Mouse (Mus musculus) MEL (cell line): ENCODE data around the gene Matn3. TPM values are rescaled to one million over a fixed set of nuclear protein-coding genes. Genes with fewer than 3 reads are reported as not detected.

Experiments used
- DNase-seq: peaks from one replicate; pipeline ENCODE4 v3.0.0; 2011; ENCODE audit warnings: low read depth, low spot score
- H3K27ac ChIP-seq: 2 replicates; pipeline ENCODE4 v1.5.1; 2012; ENCODE audit warnings: low read depth, mild to moderate bottlenecking, control low read depth, low read length, moderate library complexity; ENCODE audit not compliant: control insufficient read depth
- H3K27me3 ChIP-seq, 2 experiments: fragments of 150-350 bp in 1 of 2; sonication (generic) in 1 of 2; 2 replicates each; pipeline ENCODE4 v1.6.1; 2012; ENCODE audit warnings: low read length in 2 of 2, mild to moderate bottlenecking in 2 of 2, improper control_type of control experiment in 1 of 2, moderate library complexity in 1 of 2; ENCODE audit not compliant: insufficient read depth in 2 of 2, control insufficient read depth in 1 of 2
- H3K36me3 ChIP-seq, 2 experiments: 2 replicates each; pipeline ENCODE4 v1.6.1; 2012 to 2014; ENCODE audit warnings: low read length in 2 of 2, improper control_type of control experiment in 1 of 2, inconsistent platforms in 1 of 2, mild to moderate bottlenecking in 1 of 2; ENCODE audit not compliant: insufficient read depth in 2 of 2, control insufficient read depth in 1 of 2
- H3K4me1 ChIP-seq, 2 experiments: fragments of 150-350 bp in 1 of 2; sonication (generic) in 1 of 2; 2 replicates each; pipeline ENCODE4 v1.6.1; 2012; ENCODE audit warnings: low read length in 2 of 2, improper control_type of control experiment in 1 of 2, mild to moderate bottlenecking in 1 of 2; ENCODE audit not compliant: insufficient read depth in 2 of 2, control insufficient read depth in 1 of 2
- H3K4me3 ChIP-seq, 2 experiments: fragments of 150-350 bp in 1 of 2; sonication (generic) in 1 of 2; 2 replicates each; pipeline ENCODE4 v1.5.1; 2012; ENCODE audit warnings: low read depth in 2 of 2, low read length in 2 of 2, mild to moderate bottlenecking in 2 of 2, moderate library complexity in 2 of 2, control low read depth in 1 of 2, improper control_type of control experiment in 1 of 2; ENCODE audit not compliant: control insufficient read depth in 1 of 2, insufficient read depth in 1 of 2
- H3K79me2 ChIP-seq: 2 replicates; pipeline ENCODE4 v1.6.1; 2012; ENCODE audit warnings: mild to moderate bottlenecking, low read length, moderate library complexity; ENCODE audit not compliant: control insufficient read depth, poor library complexity, insufficient read depth
- H3K9ac ChIP-seq: 2 replicates; pipeline ENCODE4 v1.6.1; 2012; ENCODE audit warnings: low read depth, mild to moderate bottlenecking, control low read depth, low read length, moderate library complexity; ENCODE audit not compliant: control insufficient read depth, poor library complexity, severe bottlenecking
- H3K9me3 ChIP-seq: fragments of 150-350 bp; sonication (generic); replicated peaks from 2 replicates; pipeline ENCODE4 v1.6.1; 2012; ENCODE audit warnings: mild to moderate bottlenecking, low read length, improper control_type of control experiment, moderate library complexity; ENCODE audit not compliant: insufficient read depth
- BHLHE40 ChIP-seq: IDR thresholded peaks from 2 replicates; pipeline ENCODE4 v1.6.1; 2012; ENCODE audit warnings: low read depth, mild to moderate bottlenecking, inconsistent platforms, low read length, improper control_type of control experiment, borderline replicate concordance
- CHD1 ChIP-seq: IDR thresholded peaks from 2 replicates; pipeline ENCODE4 v1.6.1; 2012; ENCODE audit warnings: low read depth, mild to moderate bottlenecking, inconsistent platforms, low read length, improper control_type of control experiment
- CTCF ChIP-seq, 3 experiments: IDR thresholded peaks in 2 of 3; conservative IDR thresholded peaks in 1 of 3; 2 replicates each; pipeline ENCODE4 v1.5.1; 2011 to 2012; ENCODE audit warnings: low read length in 3 of 3, low read depth in 2 of 3, mild to moderate bottlenecking in 2 of 3, improper control_type of control experiment in 1 of 3, inconsistent platforms in 1 of 3, mixed read lengths in 1 of 3, moderate library complexity in 1 of 3; ENCODE audit not compliant: control insufficient read depth in 1 of 3, insufficient read depth in 1 of 3, poor library complexity in 1 of 3, severe bottlenecking in 1 of 3
- E2F4 ChIP-seq: IDR thresholded peaks from 2 replicates; pipeline ENCODE4 v1.6.1; 2011; ENCODE audit warnings: low read depth, low read length, improper control_type of control experiment, borderline replicate concordance
- ELF1 ChIP-seq: IDR thresholded peaks from 2 replicates; pipeline ENCODE4 v1.6.1; 2014; ENCODE audit warnings: low read depth, mild to moderate bottlenecking, inconsistent platforms, low read length, improper control_type of control experiment, moderate library complexity
- EP300 ChIP-seq, 2 experiments: IDR thresholded peaks; 2 replicates each; pipeline ENCODE4 v1.6.1; 2011; ENCODE audit warnings: improper control_type of control experiment in 2 of 2, low read length in 2 of 2, low read depth in 1 of 2, mild to moderate bottlenecking in 1 of 2
- ETS1 ChIP-seq: IDR thresholded peaks from 2 replicates; pipeline ENCODE4 v1.6.1; 2012; ENCODE audit warnings: low read depth, mild to moderate bottlenecking, inconsistent platforms, low read length, improper control_type of control experiment, moderate library complexity
- GABPA ChIP-seq: IDR thresholded peaks from 2 replicates; pipeline ENCODE4 v1.6.1; 2012; ENCODE audit warnings: low read depth, mild to moderate bottlenecking, inconsistent platforms, low read length, improper control_type of control experiment, moderate library complexity
- MAFK ChIP-seq: IDR thresholded peaks from 2 replicates; pipeline ENCODE4 v1.6.1; 2011; ENCODE audit warnings: low read depth, mild to moderate bottlenecking, low read length, improper control_type of control experiment, borderline replicate concordance
- MAX ChIP-seq: IDR thresholded peaks from 2 replicates; pipeline ENCODE4 v1.6.1; 2011; ENCODE audit warnings: low read length, improper control_type of control experiment
- MAZ ChIP-seq: IDR thresholded peaks from 2 replicates; pipeline ENCODE4 v1.6.1; 2012; ENCODE audit warnings: low read depth, mild to moderate bottlenecking, inconsistent platforms, low read length, improper control_type of control experiment
- MYB ChIP-seq: IDR thresholded peaks from 2 replicates; pipeline ENCODE4 v1.6.1; 2011; ENCODE audit warnings: mild to moderate bottlenecking, low read depth, low read length, improper control_type of control experiment
- NRF1 ChIP-seq: IDR thresholded peaks from 2 replicates; pipeline ENCODE4 v1.6.1; 2014; ENCODE audit warnings: low read depth, mild to moderate bottlenecking, inconsistent platforms, low read length, improper control_type of control experiment, moderate library complexity; ENCODE audit not compliant: poor library complexity, insufficient read depth, severe bottlenecking
- POLR2AphosphoS5 ChIP-seq: IDR thresholded peaks from 2 replicates; pipeline ENCODE4 v1.6.1; 2012; ENCODE audit warnings: low read depth, borderline replicate concordance, mild to moderate bottlenecking, inconsistent platforms, low read length, moderate library complexity, mixed read lengths
- TBP ChIP-seq: IDR thresholded peaks from 2 replicates; pipeline ENCODE4 v1.8.0; 2011; ENCODE audit warnings: low read depth, low read length, improper control_type of control experiment
- TCF12 ChIP-seq: IDR thresholded peaks from 2 replicates; pipeline ENCODE4 v1.6.1; 2014; ENCODE audit warnings: low read depth, mild to moderate bottlenecking, inconsistent platforms, low read length, improper control_type of control experiment, moderate library complexity
- UBTF ChIP-seq: IDR thresholded peaks from 2 replicates; pipeline ENCODE4 v1.6.1; 2012; ENCODE audit warnings: low read depth, mild to moderate bottlenecking, inconsistent platforms, low read length, improper control_type of control experiment, moderate library complexity, borderline replicate concordance; ENCODE audit not compliant: insufficient read depth
- ZC3H11A ChIP-seq: IDR thresholded peaks from 2 replicates; pipeline ENCODE4 v1.6.1; 2012; ENCODE audit warnings: low read depth, mild to moderate bottlenecking, inconsistent platforms, low read length, improper control_type of control experiment
- ZKSCAN1 ChIP-seq: IDR thresholded peaks from 2 replicates; pipeline ENCODE4 v1.6.1; 2012; ENCODE audit warnings: low read depth, mild to moderate bottlenecking, inconsistent platforms, low read length, improper control_type of control experiment, moderate library complexity
- ZNF384 ChIP-seq: IDR thresholded peaks from 2 replicates; pipeline ENCODE4 v1.6.1; 2012; ENCODE audit warnings: low read depth, mild to moderate bottlenecking, inconsistent platforms, low read length, improper control_type of control experiment
- polyA plus RNA-seq, 2 experiments: library from polyadenylated mRNA; stranded (reverse) in 1 of 2; unstranded in 1 of 2; fragments of >175 nt in 1 of 2; fragments of >200 nt in 1 of 2; gene quantifications; 2 replicates each; pipeline versions ENCODE4 v1.2.1 to v1.2.4; 2012; ENCODE audit warnings: low replicate concordance in 2 of 2, low read depth in 1 of 2; ENCODE audit not compliant: insufficient read length in 2 of 2, insufficient read depth in 1 of 2, missing spikeins in 1 of 2
- total RNA-seq: library from RNA; depleted of rRNA; stranded (reverse); fragments of 300-350 nt; gene quantifications from 2 replicates; pipeline ENCODE4 v1.2.3, GENCODE M21; 2012

Gene Matn3
- total and polyA plus RNA-seq, 3 experiments = not detected

GRCm38 (mm10) chr12:8953136-8953535 lies 5.4 kb downstream of the Matn3 start:
- Histone ChIP-seq H3K79me2 (no peaks in the 10 kb centered on the region), H3K4me1 (no peaks in the 10 kb centered on the region)
- no peak for TF ChIP-seq ELF1
- no peak for TF ChIP-seq MAX
- TF ChIP-seq EP300 (IDR thresholded peaks at IDR 0.05; ENCODE audit: low read depth in 1 of 2, low read length in 2 of 2) = no peak
- TF ChIP-seq ZNF384 = no peak
- TF ChIP-seq MAZ = no peak
- no peak for TF ChIP-seq BHLHE40
- TF ChIP-seq NRF1 = no peak
- TF ChIP-seq CTCF (IDR thresholded peaks at IDR 0.05 in 2 of 3, conservative IDR thresholded peaks at IDR 0.05 in 1 of 3; ENCODE audit: control insufficient read depth in 1 of 3, insufficient read depth in 1 of 3, low read depth in 2 of 3, low read length in 3 of 3, poor library complexity in 1 of 3, severe bottlenecking in 1 of 3) = no peak
- TF ChIP-seq MAFK = no peak
- TF ChIP-seq E2F4 = no peak
- no peak for TF ChIP-seq MYB
- TF ChIP-seq TCF12 = no peak
- TF ChIP-seq TBP = no peak
- TF ChIP-seq ETS1 = no peak
- TF ChIP-seq POLR2AphosphoS5 = no peak
- TF ChIP-seq GABPA = no peak
- TF ChIP-seq CHD1 = no peak
- TF ChIP-seq UBTF = no peak
- TF ChIP-seq, all 39 proteins: peak for 0
- no peaks in the 10 kb centered on the region for H3K9me3 ChIP-seq
- H3K27me3 ChIP-seq = no peaks in the 10 kb centered on the region; a peak in 1 of 4 replicates
- H3K4me3 ChIP-seq = no peak overlapping the region
- H3K27ac ChIP-seq = no peak overlapping the region
- H3K9ac ChIP-seq = no peak overlapping the region
- no peaks in the 10 kb centered on the region for H3K36me3 ChIP-seq
- DNase-seq = no peak

- no peaks in the 10 kb centered on the region for H3K79me2 ChIP-seq
- no peaks in the 10 kb centered on the region for H3K36me3 ChIP-seq
- H3K9ac ChIP-seq = no peak overlapping the region
- TF ChIP-seq GABPA = no peak
- TF ChIP-seq ZC3H11A = no peak
- TF ChIP-seq ZKSCAN1 = no peak
- no peak overlapping the region for H3K4me3 ChIP-seq
- H3K9me3 ChIP-seq = no peaks in the 10 kb centered on the region
- H3K4me1 ChIP-seq = no peaks in the 10 kb centered on the region
- no peak overlapping the region for H3K27ac ChIP-seq
- DNase-seq = no peak
- H3K27me3 ChIP-seq = no peaks in the 10 kb centered on the region; a peak in 1 of 4 replicates
Measured at GRCm38 (mm10) chr12:8954161-8954561, 6.4 kb downstream of the Matn3 start.
